Comparison of ENCODE assay signal across 22 mouse cellular contexts in genomic region chr7:87539031-87539430, GRCm38 (mm10). TPM values are rescaled to one million over a fixed set of nuclear protein-coding genes. Genes with fewer than 3 reads are reported as not detected.
DNase-seq lines count a peak whose midpoint lies in the region; ATAC-seq lines count a peak whose summit lies in the region.
"Had no signal": no experiment of that assay in that cellular context is flagged by ENCODE, and none has a peak within 500 bp of the region (broad histone marks: within the 10 kb centered on the region; RNA-seq: fewer than 3 reads in every experiment).

No protein-coding gene starts in this region.

- DNase-seq in adrenal gland, postnatal 10 days, result peak; percentile 20
- DNase-seq in adrenal gland, adult 18-20 months (ENCODE audit: low spot score in 2 of 2), result no peak
- DNase-seq in gastrocnemius, adult 18-20 months (ENCODE audit: low spot score), result peak; percentile 5
- no peak for DNase-seq in gastrocnemius, adult 8-10 months (ENCODE audit: low spot score in 2 of 2)
- DNase-seq in adrenal gland, postnatal 36 days, result peak; percentile 20 to 21
- DNase-seq: cerebellum, adult 11 months; cerebellum, adult 2 months; cerebellum, postnatal 25 days; embryo, embryonic 11 days; gastrocnemius, adult 2 months; gastrocnemius, postnatal 25 days; heart, adult 18-20 months; heart, postnatal 10 days; heart, postnatal 36 days; kidney, adult 11 months; kidney, adult 8-10 months had no signal

- no peak for ATAC-seq in megakaryocyte-erythroid progenitor cell, adult 5-6 weeks (replicated peaks; ENCODE audit: low FRiP score, low TSS enrichment, poor library complexity, severe bottlenecking)
- ATAC-seq: CD4-positive, CD25-positive, alpha-beta regulatory T cell, adult 4 months; forebrain, embryonic 15.5 days; hindbrain, embryonic 16.5 days; intestine, embryonic 15.5 days had no signal

RNA-seq across cellular contexts. Expression of gene Grm5, which starts 44.9 kb away (rescaled TPM):
- under 1 TPM; 0.06 to 0.18 TPM for total RNA-seq in adrenal gland, postnatal 10 days (2021)
- total RNA-seq in adrenal gland, adult 18-20 months (2021), result not detected
- not detected for total RNA-seq in gastrocnemius, adult 18-20 months (2021)
- under 1 TPM in 1 of 4 experiments, not detected in 3; 0.07 TPM for total RNA-seq in gastrocnemius, adult 8-10 months (2022)
- total RNA-seq in adrenal gland, postnatal 36 days (2021), result not detected
- not detected in 2 replicates for total RNA-seq in megakaryocyte-erythroid progenitor cell, adult 5-6 weeks (2014; fragmentation: Nextera tagmentation)
- total RNA-seq in megakaryocyte-erythroid progenitor cell, adult 5-6 weeks (2017), result not detected in 2 replicates
- total RNA-seq: gastrocnemius, adult 2 months; gastrocnemius, postnatal 25 days; heart, adult 18-20 months; heart, postnatal 10 days; heart, postnatal 36 days had no signal

RNA-seq across cellular contexts. Expression of gene Tyr, which starts 45.7 kb away (rescaled TPM):
- not detected for total RNA-seq in adrenal gland, postnatal 10 days (2021)
- not detected for total RNA-seq in adrenal gland, adult 18-20 months (2021)
- not detected for total RNA-seq in gastrocnemius, adult 18-20 months (2021)
- total RNA-seq in gastrocnemius, adult 8-10 months (2022), result not detected
- total RNA-seq in adrenal gland, postnatal 36 days (2021), result not detected
- not detected in 2 replicates for total RNA-seq in megakaryocyte-erythroid progenitor cell, adult 5-6 weeks (2014; fragmentation: Nextera tagmentation)
- total RNA-seq in megakaryocyte-erythroid progenitor cell, adult 5-6 weeks (2017), result not detected in 2 replicates
- total RNA-seq: gastrocnemius, adult 2 months; gastrocnemius, postnatal 25 days; heart, adult 18-20 months; heart, postnatal 36 days; MEL had no signal

Comparison
In these comparisons a context has a peak if more than half of its experiments do, and no peak if none do; other contexts are left out.
1. DNase-seq: peak in adrenal gland, postnatal 10 days (single experiment), gastrocnemius, adult 18-20 months (single experiment) and adrenal gland, postnatal 36 days (2 of 2); none in adrenal gland, adult 18-20 months (0 of 2) and gastrocnemius, adult 8-10 months (0 of 2).